Mouse (Mus musculus) layer of hippocampus, adult 9-10 months (tissue): ENCODE data around the gene Rptor.

Experiments
- DNase-seq: peaks from one replicate; pipeline ENCODE4 v3.0.0; 2022; ENCODE audit warnings: low spot score

Rptor gene

DNA sequence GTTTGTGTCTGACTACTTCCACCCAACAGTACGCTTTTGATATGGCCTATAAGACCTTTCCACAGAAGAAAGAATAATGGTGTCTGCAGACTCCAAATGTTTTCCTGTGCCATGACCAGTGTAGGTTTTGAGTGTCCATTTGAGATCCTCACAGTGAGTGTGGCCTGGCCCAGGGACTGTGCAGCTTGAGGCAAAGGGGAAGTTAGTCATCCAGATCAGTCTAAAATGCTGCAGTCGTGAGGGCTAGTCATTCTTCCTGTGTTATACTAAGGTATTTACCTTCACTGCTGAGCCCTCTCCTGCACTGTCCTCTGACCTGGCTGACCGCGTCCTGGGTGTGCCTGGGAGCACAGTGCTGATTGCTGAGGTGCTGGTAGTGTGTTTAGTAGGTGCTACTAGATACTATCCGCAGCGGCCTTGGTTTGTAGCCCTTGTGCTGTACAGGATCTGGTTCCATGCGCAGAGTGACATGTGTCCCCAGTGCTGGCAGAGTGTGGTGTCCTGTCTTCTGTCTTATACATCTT, 211.4 kb downstream of the Rptor start:
- DNase-seq = no peak

DNA sequence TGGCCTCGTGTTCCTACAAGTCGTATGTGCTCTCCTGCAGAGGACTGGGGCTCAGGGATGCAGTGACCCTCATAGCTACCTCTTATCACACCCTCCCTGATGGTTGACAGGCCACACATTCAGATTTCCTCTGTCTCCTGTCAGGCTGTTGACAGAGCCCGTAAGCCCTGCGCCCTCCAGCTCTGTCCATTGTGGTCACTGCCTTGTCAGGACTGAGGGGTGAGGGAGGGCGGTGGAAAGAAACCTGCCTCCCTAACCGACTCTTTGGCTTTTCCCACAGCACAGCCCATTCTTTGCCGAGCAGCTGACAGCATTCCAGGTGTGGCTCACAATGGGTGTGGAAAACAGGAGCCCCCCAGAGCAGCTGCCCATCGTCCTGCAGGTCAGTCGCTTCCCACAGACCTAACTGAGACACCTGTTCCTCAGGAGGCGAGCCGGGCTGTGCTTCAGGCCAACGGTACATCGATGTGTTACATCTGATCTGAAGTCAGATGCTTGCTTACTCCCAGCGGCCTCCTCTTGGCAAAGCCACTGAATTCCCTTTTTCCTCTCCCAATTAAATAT, 214.2 kb downstream of the Rptor start:
- DNase-seq = no peak

DNA sequence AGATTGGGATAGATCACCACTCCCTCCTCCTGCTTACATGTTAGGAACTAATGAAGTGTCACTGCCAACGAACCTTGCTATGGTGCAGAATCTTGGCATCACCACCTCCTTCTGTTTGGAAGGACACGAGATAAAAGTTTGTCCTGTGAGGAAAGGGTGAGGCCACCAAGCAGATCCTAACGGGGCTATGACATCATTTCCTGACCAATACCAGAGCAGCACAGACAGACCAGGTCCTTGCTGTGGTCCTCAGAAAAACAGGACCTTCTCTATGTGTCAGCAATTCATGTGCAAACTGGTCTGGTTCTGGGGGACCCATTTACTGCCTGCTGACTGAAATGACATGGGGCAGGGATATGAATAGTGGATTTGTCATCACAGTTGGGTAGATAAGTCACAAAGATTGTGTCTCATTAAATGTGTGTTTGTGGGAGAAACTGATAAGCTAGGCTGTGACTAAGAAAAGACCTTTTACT, 214.7 kb downstream of the Rptor start:
- DNase-seq = no peak

DNA sequence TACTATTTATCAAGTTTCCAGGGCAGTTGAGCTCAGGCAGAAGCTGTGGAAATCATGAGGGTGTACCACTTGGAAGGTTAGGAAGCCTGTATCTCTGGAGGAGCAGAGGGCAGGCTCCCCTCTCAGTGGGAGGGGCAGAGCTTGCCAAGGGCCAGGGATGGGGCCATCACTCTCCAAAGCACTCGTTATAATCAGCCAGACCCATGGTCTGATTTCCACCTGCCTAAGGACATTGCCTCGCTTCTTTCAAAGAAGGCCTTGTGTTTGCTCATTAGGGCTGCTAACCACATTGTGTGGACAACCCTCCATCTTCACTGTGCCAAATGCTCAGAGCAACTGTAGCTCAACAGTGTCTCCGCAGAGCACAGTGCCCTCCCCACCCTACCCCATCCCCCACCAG, 215.2 kb downstream of the Rptor start:
- no peak for DNase-seq

DNA sequence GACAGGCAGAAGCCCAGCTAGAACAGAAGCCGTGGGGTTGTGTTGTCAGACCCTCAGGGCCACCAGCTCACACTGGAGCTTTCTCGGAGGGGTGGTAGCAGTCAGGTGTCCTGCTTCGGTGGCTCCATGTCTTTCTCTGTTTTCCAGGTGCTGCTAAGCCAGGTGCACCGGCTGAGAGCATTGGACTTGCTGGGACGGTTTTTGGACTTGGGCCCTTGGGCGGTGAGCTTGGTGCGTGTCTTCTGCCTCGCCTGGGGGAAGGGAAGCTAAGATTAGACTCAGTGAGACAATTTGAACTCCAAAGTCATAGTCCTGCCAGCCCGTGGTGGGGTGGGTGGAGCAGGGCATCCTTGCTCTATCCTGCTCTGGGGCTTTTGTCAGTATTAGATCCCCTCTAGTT, 218.8 kb downstream of the Rptor start:
- DNase-seq = no peak

DNA sequence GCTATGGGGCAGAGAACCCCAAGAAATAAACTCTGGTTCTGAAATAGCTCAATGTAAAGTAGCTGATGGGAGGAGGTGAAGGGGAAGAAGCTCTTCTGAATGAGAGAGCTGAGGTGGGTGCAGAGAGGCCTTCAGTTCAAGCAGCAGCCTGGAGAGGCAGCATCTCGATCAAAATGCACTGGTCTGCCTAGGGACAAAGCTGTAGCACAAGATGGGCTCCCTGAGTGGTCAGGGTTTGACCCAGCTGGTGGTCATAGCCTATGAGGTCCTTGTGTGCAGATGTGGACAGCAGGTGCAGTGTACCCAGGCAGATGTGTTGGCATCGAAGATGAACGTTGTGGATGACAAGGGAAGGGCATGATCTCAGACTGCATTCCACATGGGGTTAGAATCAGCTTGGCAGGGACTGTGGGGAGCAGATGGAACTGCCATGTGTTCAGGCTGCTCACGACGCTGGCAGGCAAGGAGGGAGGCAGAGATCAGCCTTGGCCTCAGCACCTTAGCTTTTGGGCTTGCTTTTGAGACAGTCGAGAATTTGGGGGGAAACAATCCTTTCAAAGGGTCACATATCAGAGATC, 221.5 kb downstream of the Rptor start:
- DNase-seq = no peak

DNA sequence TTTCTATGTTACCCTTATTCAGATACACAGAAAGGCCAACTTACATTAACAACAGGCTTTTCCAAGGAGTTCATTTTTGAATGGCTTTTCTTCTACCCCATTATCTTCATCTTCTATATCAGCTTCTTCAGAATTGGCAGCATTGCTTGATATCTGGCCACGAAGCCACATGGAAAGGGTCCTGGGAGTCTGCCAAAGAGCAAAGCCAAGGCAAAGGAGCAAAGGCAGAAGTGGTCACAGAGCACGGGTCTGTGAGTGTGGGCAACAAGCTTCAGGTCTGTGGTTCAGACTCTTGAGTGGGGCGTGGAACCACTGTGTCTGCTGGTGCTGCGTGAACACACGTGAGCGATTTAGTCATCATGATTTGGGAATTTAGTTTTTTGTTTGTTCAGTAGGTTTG, 223.1 kb downstream of the Rptor start:
- no peak for DNase-seq

DNA sequence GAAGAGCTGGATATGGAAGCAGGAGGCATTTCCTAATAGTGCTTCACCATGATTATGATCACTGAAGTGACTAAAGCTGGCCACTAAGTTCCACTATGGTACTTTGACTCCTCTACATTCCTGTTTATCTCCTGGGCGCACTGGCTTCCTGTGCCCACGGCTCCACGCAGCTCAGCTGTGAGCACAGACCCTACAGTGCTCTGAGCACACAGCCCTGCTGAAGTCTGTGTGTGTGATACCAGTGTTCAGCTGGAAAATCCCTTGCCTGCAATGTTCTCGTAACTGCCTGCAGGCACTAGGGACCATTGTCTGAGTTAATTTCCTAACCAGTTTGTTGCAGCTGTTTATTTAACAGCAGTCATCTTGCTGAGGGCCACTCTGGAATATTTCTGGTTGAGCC, 223.5 kb downstream of the Rptor start:
- no peak for DNase-seq

DNA sequence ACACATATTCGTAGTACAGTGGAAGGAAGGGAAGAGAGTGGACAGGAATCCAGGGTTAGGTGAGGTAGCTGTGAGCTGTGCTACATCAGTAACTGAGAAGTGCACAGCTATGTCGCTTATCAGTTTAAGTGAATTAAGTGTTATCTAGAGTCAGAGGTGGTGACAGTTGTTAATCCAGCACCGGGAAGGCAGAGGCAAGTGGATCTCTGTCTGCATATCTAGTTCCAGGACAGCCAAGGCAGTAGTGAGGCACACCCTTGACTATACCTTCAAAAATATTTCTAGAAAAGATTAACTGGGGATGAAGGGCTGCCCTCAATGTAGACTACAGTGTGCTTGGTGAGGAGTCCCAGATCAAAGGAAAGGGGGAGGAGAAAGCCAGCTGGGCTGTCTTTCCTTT, 226.4 kb downstream of the Rptor start:
- DNase-seq = no peak

DNA sequence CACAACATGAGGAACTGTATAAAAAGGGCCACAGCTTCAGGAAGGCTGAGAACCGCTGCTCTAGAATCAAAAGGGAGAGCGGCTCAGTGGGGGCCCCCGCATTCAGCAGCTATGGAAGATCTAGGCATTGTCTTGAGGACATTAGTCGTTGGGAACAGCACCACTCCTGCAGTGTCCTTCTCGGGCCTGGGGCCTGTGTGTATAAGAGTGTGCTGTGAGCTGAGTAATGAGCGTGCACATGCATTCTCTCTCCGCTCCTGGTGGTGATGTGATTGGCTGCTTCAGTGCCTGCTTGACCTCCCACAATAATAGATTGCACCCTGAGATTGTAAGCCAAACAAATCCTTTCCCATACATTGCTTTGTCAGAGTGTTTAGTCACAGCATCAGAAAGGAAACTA, 229.0 kb downstream of the Rptor start:
- no peak for DNase-seq

DNA sequence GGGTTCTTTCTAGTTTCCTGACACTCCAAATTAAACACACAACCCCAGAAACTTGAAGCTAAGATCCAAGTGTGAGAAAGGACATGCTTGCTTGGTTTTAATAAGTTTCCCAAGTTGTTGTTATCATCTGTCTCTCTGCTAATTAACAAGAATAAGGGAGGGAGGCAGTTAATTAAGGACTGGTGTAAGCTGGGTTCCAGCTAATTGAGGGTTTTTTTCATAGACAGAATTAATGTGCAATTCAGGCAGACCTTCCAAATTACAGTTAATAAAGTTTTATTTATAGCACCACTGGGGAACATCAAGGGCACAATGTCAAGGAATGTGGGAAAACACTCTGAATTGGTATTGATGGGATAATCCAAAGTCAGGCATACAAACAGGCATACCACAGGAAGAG, 230.6 kb downstream of the Rptor start:
- no peak for DNase-seq

DNA sequence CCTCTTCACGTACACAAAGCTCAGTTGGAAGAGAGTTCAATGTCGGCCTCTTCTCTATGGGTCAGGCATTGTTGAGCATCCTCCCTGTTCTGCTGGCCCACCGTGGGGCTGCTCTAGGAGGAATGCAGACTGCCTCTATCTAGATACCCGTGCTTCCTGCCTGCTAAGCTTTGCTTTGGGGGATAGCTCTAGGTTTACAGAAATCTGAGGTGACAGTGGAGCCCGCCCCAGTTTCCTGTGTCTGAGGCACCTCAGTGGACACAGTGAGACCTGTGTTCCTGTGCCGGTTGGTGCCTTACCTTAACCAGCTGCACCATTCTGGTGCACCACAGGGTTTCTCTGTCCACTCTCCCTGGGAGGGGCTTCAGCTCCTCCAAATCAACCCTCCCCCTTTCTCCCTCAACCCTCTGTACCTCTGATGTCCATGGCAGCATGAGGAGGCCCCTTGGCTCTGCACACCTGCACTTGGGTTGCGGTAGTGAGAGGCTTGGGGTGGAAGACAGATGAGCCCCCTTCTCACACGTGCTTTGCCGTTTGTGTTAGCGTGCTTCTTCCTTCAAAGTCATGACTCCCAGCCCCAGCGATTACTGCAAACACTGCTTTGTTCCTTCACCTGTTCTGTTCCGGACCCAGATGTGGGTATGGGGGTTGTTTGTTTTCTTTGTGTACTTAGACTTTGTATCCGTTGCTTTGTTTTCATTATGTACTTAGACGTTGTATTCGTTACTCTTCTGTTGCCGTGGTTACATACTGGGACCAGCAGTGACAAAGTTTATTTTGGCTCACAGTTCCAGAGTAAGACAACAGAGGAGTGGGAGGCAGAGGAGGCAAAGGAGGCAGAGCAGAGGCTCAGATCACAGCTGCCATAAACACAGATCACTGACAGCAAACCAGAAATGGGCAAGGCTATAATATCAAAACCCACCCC, 231.4 kb downstream of the Rptor start:
- no peak for DNase-seq

DNA sequence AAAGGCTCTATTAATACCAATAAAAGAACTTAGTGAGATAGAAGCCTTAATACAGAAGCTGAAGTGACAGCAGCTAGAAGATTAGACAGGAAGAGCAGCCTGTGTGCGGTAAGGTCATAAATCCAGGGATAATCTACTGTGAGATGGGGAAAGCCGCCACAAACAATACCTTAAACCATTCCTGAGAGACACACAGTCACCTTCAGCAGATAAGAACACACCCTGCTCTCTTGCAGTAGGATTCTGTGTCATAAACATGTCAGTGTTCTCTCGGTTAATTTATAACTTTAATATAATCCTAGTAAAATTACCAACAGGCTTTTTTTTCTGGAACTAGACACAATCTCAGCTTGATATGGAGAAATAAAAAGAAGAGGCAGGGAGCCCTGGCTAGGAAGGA, 233.6 kb downstream of the Rptor start:
- no peak for DNase-seq

DNA sequence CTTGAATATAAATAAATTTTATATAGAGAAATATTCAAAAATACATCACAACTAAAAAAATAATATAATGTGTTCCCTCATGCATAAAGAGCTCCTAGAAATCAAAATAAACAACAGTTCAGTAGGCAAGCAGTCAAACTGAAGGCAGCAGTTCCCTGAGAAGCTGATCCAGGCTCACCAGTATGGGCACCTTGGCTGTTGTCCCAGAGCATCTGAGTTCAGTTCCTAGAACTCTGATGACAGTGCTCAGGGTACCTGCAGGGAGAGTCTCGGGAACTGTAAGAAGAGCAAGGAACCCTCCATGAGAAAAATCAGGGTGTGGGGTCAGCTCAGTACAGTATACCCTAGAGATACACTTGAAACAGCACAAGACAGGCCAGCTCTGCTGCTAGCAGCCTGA, 235.1 kb downstream of the Rptor start:
- DNase-seq = no peak

DNA sequence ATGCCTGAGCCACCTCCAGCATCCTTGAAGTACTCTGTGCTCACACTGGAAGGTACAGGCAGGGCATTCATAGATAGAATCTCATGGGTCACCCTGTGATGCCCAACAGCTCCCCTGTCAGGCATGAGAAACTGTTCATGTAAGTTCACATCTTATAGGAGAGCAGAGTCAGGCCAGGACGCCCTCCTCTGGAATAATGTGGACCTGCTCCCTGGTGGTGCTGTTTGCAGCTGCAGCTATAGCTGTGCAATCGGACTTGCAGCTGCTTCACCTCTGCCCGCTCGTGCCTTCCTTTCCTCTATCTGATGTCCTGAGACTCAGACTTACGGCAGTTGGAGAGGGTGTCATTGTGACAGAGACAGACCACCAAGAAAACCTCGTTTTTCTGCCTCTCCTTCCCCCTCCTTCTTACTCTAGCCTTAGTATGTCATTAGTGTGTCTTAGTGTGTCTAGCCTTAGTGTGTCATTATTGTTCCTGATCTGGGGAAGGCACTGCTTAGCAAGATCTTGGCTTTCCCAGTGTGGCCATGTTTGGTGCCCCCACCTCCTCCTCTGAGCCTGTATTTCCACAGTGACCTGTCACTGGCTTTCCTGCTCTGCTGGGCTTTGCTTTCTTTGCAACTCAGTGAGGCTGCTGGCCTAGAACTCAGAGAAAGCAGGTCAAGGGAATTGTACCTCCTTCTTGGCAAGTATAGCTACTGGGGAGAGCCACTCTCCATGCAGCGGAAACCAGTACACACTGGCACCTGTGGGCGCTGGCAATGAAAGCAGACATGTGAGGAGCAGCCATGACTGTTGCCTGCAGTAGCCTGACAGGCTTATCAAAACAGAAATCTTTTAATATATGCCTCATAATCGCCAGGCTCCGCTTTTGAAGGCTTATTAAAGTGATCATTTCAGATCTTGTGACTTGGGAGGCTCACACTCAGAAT, 237.0 kb downstream of the Rptor start:
- DNase-seq = no peak

DNA sequence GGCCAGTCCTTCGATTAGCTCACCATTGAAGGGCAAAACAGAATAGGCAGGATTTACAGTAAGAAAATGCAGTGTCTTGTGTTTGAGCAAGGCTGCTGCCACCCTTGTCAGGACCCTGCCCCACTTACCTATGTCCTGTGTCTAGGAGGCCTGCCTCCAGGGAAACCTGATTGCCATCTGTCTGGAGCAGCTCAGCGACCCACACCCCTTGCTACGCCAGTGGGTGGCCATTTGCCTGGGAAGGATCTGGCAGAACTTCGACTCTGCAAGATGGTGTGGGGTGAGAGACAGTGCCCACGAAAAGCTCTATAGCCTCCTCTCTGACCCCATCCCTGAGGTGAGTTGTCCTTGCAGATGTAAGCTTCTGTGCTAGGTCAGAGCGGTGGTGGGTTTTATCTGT, 243.9 kb downstream of the Rptor start:
- no peak for DNase-seq

DNA sequence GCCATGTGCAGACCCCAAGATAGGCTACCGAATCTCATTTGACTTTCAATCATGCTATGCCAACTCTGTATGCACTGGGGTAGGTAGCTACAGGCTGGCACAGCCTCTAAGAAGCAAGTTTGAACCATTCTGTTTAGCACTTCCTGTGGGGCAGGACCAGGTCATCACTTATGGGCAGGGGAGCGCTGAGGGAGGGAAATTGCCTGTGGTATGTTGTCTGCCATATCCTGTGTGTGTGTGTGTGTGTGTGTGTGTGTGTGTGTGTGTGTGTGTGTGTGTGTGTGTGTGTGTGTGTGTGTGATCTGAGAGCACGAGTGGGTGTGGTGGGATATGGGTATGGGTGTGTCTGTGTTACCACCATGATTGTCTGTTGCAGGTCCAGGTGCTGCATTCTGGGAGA, 244.4 kb downstream of the Rptor start:
- no peak for DNase-seq

DNA sequence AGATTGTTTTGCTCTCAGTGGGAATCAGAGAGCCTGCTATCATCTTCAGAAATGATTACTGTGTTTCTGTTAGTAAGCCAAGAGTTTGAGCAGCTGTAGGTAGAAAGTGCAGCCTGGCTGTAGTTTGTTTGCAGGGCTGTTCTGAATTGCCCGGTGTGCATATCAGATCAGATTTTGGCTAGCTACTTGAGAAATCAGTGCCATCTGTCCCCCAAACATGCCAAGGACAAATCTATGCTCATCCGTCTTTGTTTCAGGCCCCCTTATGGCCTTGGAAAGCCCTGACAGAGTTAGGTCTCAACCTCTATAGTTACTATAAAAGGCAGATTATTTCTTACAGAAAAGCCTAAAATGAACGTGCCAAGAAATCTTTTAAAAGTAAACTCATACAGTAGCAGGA, 244.9 kb downstream of the Rptor start:
- DNase-seq = no peak

DNA sequence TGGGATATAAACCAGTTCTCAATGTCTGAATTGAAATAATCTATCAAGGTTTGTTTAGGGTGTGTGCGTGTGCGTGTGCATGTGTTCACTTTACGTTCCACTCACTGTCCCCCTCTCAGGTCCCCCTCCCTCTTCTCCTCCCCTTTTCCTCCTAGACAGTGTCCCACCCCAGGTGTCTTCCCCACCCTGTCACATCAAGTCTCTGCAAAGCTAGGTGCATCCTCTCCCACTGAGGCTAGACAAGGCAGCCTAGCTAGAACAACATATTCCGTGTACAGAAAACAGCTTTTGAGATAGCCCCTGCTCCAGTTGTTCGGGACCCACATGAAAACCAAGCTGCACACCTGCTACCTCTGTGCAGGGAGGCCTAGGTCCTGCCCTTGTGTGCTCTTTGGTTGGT, 245.5 kb downstream of the Rptor start:
- DNase-seq = no peak

DNA sequence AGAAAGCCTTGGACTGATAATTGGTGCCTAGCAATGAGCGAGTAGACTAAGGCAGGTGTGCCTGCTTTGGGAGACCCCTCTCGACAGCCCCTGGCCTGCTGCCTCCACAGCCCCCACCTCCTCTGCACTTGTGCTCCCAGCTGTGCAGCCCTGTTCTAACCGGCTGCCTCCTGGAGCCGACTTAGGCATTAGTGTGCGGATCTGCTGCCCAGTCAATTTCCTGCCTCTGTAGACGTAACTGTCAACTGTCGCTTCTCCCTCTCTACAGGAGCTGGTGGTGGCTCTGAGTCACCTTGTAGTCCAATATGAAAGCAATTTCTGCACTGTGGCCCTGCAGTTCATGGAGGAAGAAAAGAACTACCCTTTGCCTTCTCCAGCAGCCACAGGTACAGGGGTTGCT, 253.3 kb downstream of the Rptor start:
- no peak for DNase-seq

DNA sequence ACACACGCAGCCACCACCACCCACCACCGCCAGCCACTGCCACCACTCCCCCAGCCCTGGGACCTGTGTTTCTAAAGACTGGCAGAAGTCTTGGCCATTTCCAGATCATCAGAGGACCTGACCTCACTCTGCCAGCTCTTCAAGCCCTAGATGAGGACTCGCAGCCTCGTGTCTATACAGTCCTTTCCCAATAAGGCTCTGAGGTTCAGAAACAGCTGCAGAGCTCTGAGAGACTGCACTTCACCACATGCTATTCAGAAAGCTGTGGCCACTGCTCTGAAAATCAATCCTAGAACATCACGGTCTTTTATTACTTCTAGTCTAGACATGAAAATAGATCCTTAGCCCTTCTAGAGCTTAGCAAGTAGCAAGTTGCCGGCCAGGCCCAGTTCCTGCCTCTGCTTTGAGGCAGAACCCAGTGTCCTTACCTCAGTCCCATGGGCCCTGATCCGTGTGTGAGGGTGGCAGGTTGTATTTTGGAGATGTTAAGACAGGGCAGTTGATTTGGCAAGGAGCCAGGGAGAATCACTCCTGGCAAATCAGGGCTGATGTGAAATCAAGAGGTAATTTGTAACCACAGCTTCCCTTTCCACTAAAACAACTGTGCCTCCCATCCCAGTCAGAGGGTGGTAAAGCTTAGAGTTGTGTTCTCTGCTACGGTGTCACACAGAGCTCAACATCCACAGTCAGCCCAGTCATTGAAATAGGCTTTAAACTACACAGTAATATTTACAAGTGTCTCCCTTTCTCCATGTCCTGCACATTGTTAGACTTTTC, 260.0 kb downstream of the Rptor start:
- DNase-seq = no peak
